Mouse (Mus musculus): ENCODE data around the gene Nos2.
"Not testable (repeated sequence)": the region's sequence is repeated elsewhere in the genome, so short reads cannot be mapped to it uniquely, and the experiment has no call there.

Gene Nos2

GRCm38 (mm10) chr11:78959841-78960520, 39.4 kb downstream of the Nos2 start:
- DNase-seq: no peak

GRCm38 (mm10) chr11:78961221-78961620, 40.6 kb downstream of the Nos2 start:
- DNase-seq: no peak

GRCm38 (mm10) chr11:78967371-78967770, 46.8 kb downstream of the Nos2 start:
- DNase-seq: peak; percentile 28

- no peak for DNase-seq
These were observed 47.5 kb downstream of the Nos2 start for GRCm38 (mm10) chr11:78968121-78968520.

- DNase-seq: no peak
These were observed 50.5 kb downstream of the Nos2 start for GRCm38 (mm10) chr11:78971096-78971495.

- DNase-seq: no peak
These were observed 51.2 kb downstream of the Nos2 start for GRCm38 (mm10) chr11:78971746-78972145.

GRCm38 (mm10) chr11:78972328-78972727, 51.7 kb downstream of the Nos2 start:
- no peak for DNase-seq

GRCm38 (mm10) chr11:78972811-78973351, 52.3 kb downstream of the Nos2 start:
- no peak for DNase-seq

GRCm38 (mm10) chr11:78973381-78974150, 53.0 kb downstream of the Nos2 start:
- peak; percentile 22 for DNase-seq

- no peak for DNase-seq
These were observed 56.3 kb downstream of the Nos2 start for GRCm38 (mm10) chr11:78976731-78977510.

- DNase-seq: no peak
These were observed 57.8 kb downstream of the Nos2 start for GRCm38 (mm10) chr11:78978176-78979019.

GRCm38 (mm10) chr11:78980083-78980634, 59.6 kb downstream of the Nos2 start:
- no peak for DNase-seq

- no peak for DNase-seq
These were observed 61.5 kb downstream of the Nos2 start for GRCm38 (mm10) chr11:78982042-78982441.

- no peak for DNase-seq
These were observed 62.1 kb downstream of the Nos2 start for GRCm38 (mm10) chr11:78982513-78983291.

- no peak for DNase-seq
These were observed 63.0 kb downstream of the Nos2 start for GRCm38 (mm10) chr11:78983539-78983938.

- DNase-seq: no peak
These were observed 64.0 kb downstream of the Nos2 start, which contains the start of gene Lgals9 for GRCm38 (mm10) chr11:78984483-78985177. TSS of gene Lgals9 (minus strand) at chr11:78984946.

GRCm38 (mm10) chr11:78985505-78985904, 64.9 kb downstream of the Nos2 start:
- no peak for DNase-seq

GRCm38 (mm10) chr11:78986311-78987002, 65.9 kb downstream of the Nos2 start:
- no peak for DNase-seq

GRCm38 (mm10) chr11:78989206-78989605, 68.6 kb downstream of the Nos2 start:
- DNase-seq: not testable (repeated sequence)

- DNase-seq: no peak
These were observed 69.5 kb downstream of the Nos2 start for GRCm38 (mm10) chr11:78990096-78990495.

Data from right cerebral cortex, adult 18-20 months (tissue).